Mouse (Mus musculus) brain, adult 2 months (tissue): Measurements from ENCODE around the gene Olfr1202.

Experiments used
- DNase-seq: peaks from one replicate; pipeline ENCODE4 v3.0.0; 2011; ENCODE audit warnings: low read depth, low spot score

Gene Olfr1202

GRCm38 (mm10) chr2:88814196-88814595 is at the start of gene Olfr1202:
TSS of gene Olfr1202 (plus strand) at chr2:88814496.
- DNase-seq, result no peak

GRCm38 (mm10) chr2:88770388-88770787 is 43.9 kb upstream of the Olfr1202 start, which contains the start of gene Olfr1200:
TSS of gene Olfr1200 (minus strand) at chr2:88770488.
- DNase-seq, result no peak

GRCm38 (mm10) chr2:88792736-88793135 is 21.6 kb upstream of the Olfr1202 start, which contains the start of gene Olfr1201:
TSS of gene Olfr1201 (plus strand) at chr2:88793036.
- DNase-seq, result no peak

- no peak for DNase-seq
Observed at GRCm38 (mm10) chr2:88829437-88829836, 15.1 kb downstream of the Olfr1202 start, which contains the start of gene Olfr1205. TSS of gene Olfr1205 (plus strand) at chr2:88829737.

- no peak for DNase-seq
Observed at GRCm38 (mm10) chr2:88838477-88838876, 24.2 kb downstream of the Olfr1202 start.

GRCm38 (mm10) chr2:88848992-88849391 is 34.7 kb downstream of the Olfr1202 start, which contains the start of gene Olfr1204:
TSS of gene Olfr1204 (plus strand) at chr2:88849292.
- no peak for DNase-seq

- no peak for DNase-seq
Observed at GRCm38 (mm10) chr2:88862931-88863330, 48.6 kb downstream of the Olfr1202 start, which contains the start of gene Olfr1206. TSS of gene Olfr1206 (plus strand) at chr2:88863231.
